Mouse (Mus musculus): ENCODE measurements at regions not wholly inside any gene's neighbourhood (a gene's known extent, or its start where the extent isn't known, plus 50 kb on each side); places are given as distances from the start of the nearest gene placed in this dataset.
"Not testable (repeated sequence)": the region's sequence is repeated elsewhere in the genome, so short reads cannot be mapped to it uniquely, and the experiment has no call there.

GRCm38 (mm10) chr19:49301364-49302091, 1095.7 kb downstream of the Sorcs3 start:
- H3K4me1 ChIP-seq: peaks cover 10% of the 10 kb centered on the region; the same call in 1 of the 2 replicates
- no peak overlapping the region for H3K27ac ChIP-seq (replicated peaks)
- H3K9me3 ChIP-seq: no peaks in the 10 kb centered on the region
- 89% methylated on average over 7 of the region's 7 CpGs for WGBS
- no peak overlapping the region for H3K9ac ChIP-seq (replicated peaks)
- no peak overlapping the region for H3K4me2 ChIP-seq (replicated peaks)
- no peaks in the 10 kb centered on the region for H3K36me3 ChIP-seq
- ATAC-seq (ENCODE audit: low FRiP score, low read depth): no peak
- no peak overlapping the region for H3K4me3 ChIP-seq
- H3K27me3 ChIP-seq: no peaks in the 10 kb centered on the region

- no peaks in the 10 kb centered on the region for H3K36me3 ChIP-seq
- peak; percentile 88 for ATAC-seq (ENCODE audit: low FRiP score, low read depth)
- 0 out of 2 replicates have a peak, but pooled peaks cover 3% of the 10 kb centered on the region for H3K27me3 ChIP-seq
- no peaks in the 10 kb centered on the region; the same call in 1 of the 2 replicates for H3K4me1 ChIP-seq
- no peaks in the 10 kb centered on the region for H3K9me3 ChIP-seq
- no peak overlapping the region for H3K27ac ChIP-seq (replicated peaks)
- no peak overlapping the region for H3K9ac ChIP-seq (replicated peaks)
- 57% methylated on average over 3 of the region's 3 CpGs for WGBS
- H3K4me3 ChIP-seq: no peak overlapping the region
- H3K4me2 ChIP-seq (replicated peaks): no peak overlapping the region
These were observed 1100.0 kb downstream of the Sorcs3 start for GRCm38 (mm10) chr19:49305804-49306203.

GRCm38 (mm10) chr19:49314229-49314628, 1108.4 kb downstream of the Sorcs3 start:
- no peak for ATAC-seq (ENCODE audit: low FRiP score, low read depth)

GRCm38 (mm10) chr19:49359642-49360041, 1153.8 kb downstream of the Sorcs3 start:
- no peaks in the 10 kb centered on the region for H3K4me1 ChIP-seq
- H3K9me3 ChIP-seq: no peaks in the 10 kb centered on the region
- H3K27me3 ChIP-seq: no peaks in the 10 kb centered on the region
- ATAC-seq (ENCODE audit: low FRiP score, low read depth): no peak
- H3K27ac ChIP-seq (replicated peaks): no peak overlapping the region
- WGBS: 81% methylated on average over 3 of the region's 3 CpGs
- H3K36me3 ChIP-seq: no peaks in the 10 kb centered on the region
- no peak overlapping the region for H3K9ac ChIP-seq (replicated peaks)
- H3K4me3 ChIP-seq: no peak overlapping the region
- H3K4me2 ChIP-seq (replicated peaks): no peak overlapping the region

More at GRCm38 (mm10) chr19:49314229-49314628, 1108.4 kb downstream of the Sorcs3 start:
- no peaks in the 10 kb centered on the region for H3K9me3 ChIP-seq
- no peaks in the 10 kb centered on the region for H3K36me3 ChIP-seq
- 0 out of 2 replicates have a peak, but pooled peaks cover 5% of the 10 kb centered on the region for H3K4me1 ChIP-seq
- H3K4me3 ChIP-seq: no peak overlapping the region
- H3K27me3 ChIP-seq: peaks cover 11% of the 10 kb centered on the region; the same call in 1 of the 2 replicates
- 82% methylated on average over 1 of the region's 1 CpGs for WGBS
- H3K4me2 ChIP-seq (replicated peaks): no peak overlapping the region
- no peak overlapping the region for H3K9ac ChIP-seq (replicated peaks)
- H3K27ac ChIP-seq (replicated peaks): no peak overlapping the region

- no peak overlapping the region for H3K4me3 ChIP-seq
- no peak for ATAC-seq (ENCODE audit: low FRiP score, low read depth)
- no peaks in the 10 kb centered on the region for H3K9me3 ChIP-seq
- no peak overlapping the region for H3K9ac ChIP-seq (replicated peaks)
- H3K27me3 ChIP-seq: no peaks in the 10 kb centered on the region
- no peak overlapping the region for H3K27ac ChIP-seq (replicated peaks)
- H3K4me2 ChIP-seq (replicated peaks): no peak overlapping the region
- 82% methylated on average over 5 of the region's 5 CpGs for WGBS
- H3K36me3 ChIP-seq: no peaks in the 10 kb centered on the region
- no peaks in the 10 kb centered on the region for H3K4me1 ChIP-seq
These were observed 1154.9 kb downstream of the Sorcs3 start for GRCm38 (mm10) chr19:49360715-49361114.

- not testable (repeated sequence) for H3K4me1 ChIP-seq; H3K27ac ChIP-seq (replicated peaks); H3K9me3 ChIP-seq; H3K36me3 ChIP-seq; ATAC-seq (ENCODE audit: low FRiP score, low read depth); H3K4me3 ChIP-seq; H3K27me3 ChIP-seq; H3K4me2 ChIP-seq (replicated peaks); H3K9ac ChIP-seq (replicated peaks)
- WGBS: 83% methylated on average over 10 of the region's 11 CpGs
These were observed 1155.3 kb downstream of the Sorcs3 start for GRCm38 (mm10) chr19:49361116-49361515.

GRCm38 (mm10) chr19:49372921-49373320, 1167.1 kb downstream of the Sorcs3 start:
- ATAC-seq (ENCODE audit: low FRiP score, low read depth): no peak
- H3K4me3 ChIP-seq: no peak overlapping the region
- no peak overlapping the region for H3K27ac ChIP-seq (replicated peaks)
- H3K36me3 ChIP-seq: no peaks in the 10 kb centered on the region
- H3K4me2 ChIP-seq (replicated peaks): no peak overlapping the region
- no peaks in the 10 kb centered on the region for H3K27me3 ChIP-seq
- no peaks in the 10 kb centered on the region for H3K9me3 ChIP-seq
- WGBS: 82% methylated on average over 1 of the region's 1 CpGs
- H3K4me1 ChIP-seq: no peaks in the 10 kb centered on the region
- no peak overlapping the region for H3K9ac ChIP-seq (replicated peaks)

GRCm38 (mm10) chr19:49374295-49374694, 1168.5 kb downstream of the Sorcs3 start:
- 88% methylated on average over 2 of the region's 2 CpGs for WGBS
- ATAC-seq (ENCODE audit: low FRiP score, low read depth): no peak
- no peaks in the 10 kb centered on the region for H3K27me3 ChIP-seq
- H3K27ac ChIP-seq (replicated peaks): no peak overlapping the region
- H3K36me3 ChIP-seq: no peaks in the 10 kb centered on the region
- H3K4me3 ChIP-seq: no peak overlapping the region
- no peaks in the 10 kb centered on the region for H3K4me1 ChIP-seq
- no peak overlapping the region for H3K9ac ChIP-seq (replicated peaks)
- no peaks in the 10 kb centered on the region for H3K9me3 ChIP-seq
- no peak overlapping the region for H3K4me2 ChIP-seq (replicated peaks)

GRCm38 (mm10) chr19:49374926-49375325, 1169.1 kb downstream of the Sorcs3 start:
- H3K4me2 ChIP-seq (replicated peaks): no peak overlapping the region
- H3K36me3 ChIP-seq: no peaks in the 10 kb centered on the region
- no peaks in the 10 kb centered on the region for H3K27me3 ChIP-seq
- no peaks in the 10 kb centered on the region for H3K4me1 ChIP-seq
- WGBS: 81% methylated on average over 3 of the region's 3 CpGs
- no peak overlapping the region for H3K27ac ChIP-seq (replicated peaks)
- no peaks in the 10 kb centered on the region for H3K9me3 ChIP-seq
- no peak overlapping the region for H3K4me3 ChIP-seq
- no peak for ATAC-seq (ENCODE audit: low FRiP score, low read depth)
- no peak overlapping the region for H3K9ac ChIP-seq (replicated peaks)

- Histone ChIP-seq H3K27me3 (no peaks in the 10 kb centered on the region), H3K9me3 (no peaks in the 10 kb centered on the region), H3K9ac (replicated peaks) (no peak overlapping the region), H3K4me1 (no peaks in the 10 kb centered on the region), H3K4me3 (no peak overlapping the region), H3K4me2 (replicated peaks) (no peak overlapping the region), H3K27ac (replicated peaks) (no peak overlapping the region), H3K36me3 (no peaks in the 10 kb centered on the region)
- ATAC-seq (ENCODE audit: low FRiP score, low read depth): no peak
- 72% methylated on average over 1 of the region's 1 CpGs for WGBS
These were observed 1170.2 kb downstream of the Sorcs3 start for GRCm38 (mm10) chr19:49375754-49376619.

- ATAC-seq (ENCODE audit: low FRiP score, low read depth): no peak
- H3K9ac ChIP-seq (replicated peaks): no peak overlapping the region
These were observed 1173.8 kb downstream of the Sorcs3 start for GRCm38 (mm10) chr19:49379646-49380045.

GRCm38 (mm10) chr19:49396257-49396656, 1190.4 kb downstream of the Sorcs3 start:
- H3K36me3 ChIP-seq: no peaks in the 10 kb centered on the region
- no peak overlapping the region for H3K27ac ChIP-seq (replicated peaks)
- ATAC-seq (ENCODE audit: low FRiP score, low read depth): no peak
- WGBS: 93% methylated on average over 2 of the region's 2 CpGs
- no peak overlapping the region for H3K4me2 ChIP-seq (replicated peaks)
- no peak overlapping the region for H3K4me3 ChIP-seq
- no peaks in the 10 kb centered on the region for H3K27me3 ChIP-seq
- H3K9ac ChIP-seq (replicated peaks): no peak overlapping the region
- no peaks in the 10 kb centered on the region for H3K9me3 ChIP-seq
- no peaks in the 10 kb centered on the region for H3K4me1 ChIP-seq

More at GRCm38 (mm10) chr19:49379646-49380045, 1173.8 kb downstream of the Sorcs3 start:
- Histone ChIP-seq H3K27me3 (no peaks in the 10 kb centered on the region), H3K36me3 (no peaks in the 10 kb centered on the region), H3K4me1 (no peaks in the 10 kb centered on the region), H3K9me3 (no peaks in the 10 kb centered on the region), H3K4me2 (replicated peaks) (no peak overlapping the region), H3K27ac (replicated peaks) (no peak overlapping the region), H3K4me3 (no peak overlapping the region)
- 54% methylated on average over 3 of the region's 3 CpGs for WGBS

Measured in midbrain, embryonic 12.5 days (tissue).